Mouse (Mus musculus): ENCODE data around the gene Olfr1141. TPM values are rescaled to one million over a fixed set of nuclear protein-coding genes. Genes with fewer than 3 reads are reported as not detected.

Olfr1141 gene
- not detected in 2 replicates for polyA plus RNA-seq (2014; fragmentation: Nextera tagmentation; extraction: Ambion mirVana)

- no peak within 1 kb of the TSS for H3K27ac ChIP-seq (replicated peaks; ENCODE audit: low read depth, low read length)
- no peak for ATAC-seq (ENCODE audit: low read depth)
These were observed at the start of gene Olfr1141 for GRCm38 (mm10) chr2:87753891-87754290. Olfr1141 (minus strand) TSS chr2:87753991.

DNA sequence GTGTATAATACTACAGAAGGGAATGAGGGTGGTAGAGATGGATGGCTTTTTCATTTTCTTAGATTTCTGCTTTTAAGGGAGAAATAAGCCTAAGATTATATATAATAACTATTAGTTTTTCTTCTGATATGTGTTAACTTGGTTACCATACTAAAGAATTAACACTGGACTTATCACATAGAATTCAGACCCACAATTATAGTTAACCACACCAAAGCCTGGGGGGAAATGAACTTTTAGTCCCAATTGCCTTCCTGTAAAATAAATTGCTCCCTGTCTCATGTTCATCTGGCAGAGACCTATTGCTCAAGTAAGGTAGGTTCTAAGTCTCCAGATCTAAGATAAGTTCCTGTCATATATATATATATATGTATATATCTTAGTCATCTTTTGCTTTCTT, 46.5 kb upstream of the Olfr1141 start, which contains the start of gene Olfr1143:
Gene Olfr1143, plus strand, starts transcription at position 301 of the 400 bp plus-strand sequence.
- no peak for DNase-seq (ENCODE audit: low spot score)
- H3K27ac ChIP-seq (replicated peaks; ENCODE audit: low read depth, low read length): no peak within 1 kb of the TSS
- no peaks in the 10 kb centered on the region for H3K4me1 ChIP-seq (ENCODE audit: control insufficient read depth, insufficient read depth, low read length)
- H3K4me3 ChIP-seq (ENCODE audit: low read depth, low read length): no peak within 1 kb of the TSS
- H3K36me3 ChIP-seq (ENCODE audit: control insufficient read depth, insufficient read depth, low read length): no peaks in the 10 kb centered on the region
- ATAC-seq (ENCODE audit: low read depth): no peak
- no peaks in the 10 kb centered on the region for H3K9me3 ChIP-seq (ENCODE audit: control insufficient read depth, low read length)
- H3K4me2 ChIP-seq (ENCODE audit: low read depth, low read length): no peak within 1 kb of the TSS
- H3K27me3 ChIP-seq (replicated peaks; ENCODE audit: control insufficient read depth, insufficient read depth, low read length): no peaks in the 10 kb centered on the region
- H3K9ac ChIP-seq (ENCODE audit: low read depth, low read length): no peak within 1 kb of the TSS

More at GRCm38 (mm10) chr2:87753891-87754290, at the start of gene Olfr1141:
- H3K4me3 ChIP-seq (ENCODE audit: low read depth, low read length): no peak within 1 kb of the TSS
- 79% methylated on average over 1 of the region's 1 CpGs for WGBS
- H3K9ac ChIP-seq (ENCODE audit: low read depth, low read length): no peak within 1 kb of the TSS
- H3K4me1 ChIP-seq (ENCODE audit: control insufficient read depth, insufficient read depth, low read length): no peaks in the 10 kb centered on the region
- H3K4me2 ChIP-seq (ENCODE audit: low read depth, low read length): no peak within 1 kb of the TSS
- no peak for DNase-seq (ENCODE audit: low spot score)
- no peaks in the 10 kb centered on the region for H3K36me3 ChIP-seq (ENCODE audit: control insufficient read depth, insufficient read depth, low read length)
- no peaks in the 10 kb centered on the region for H3K27me3 ChIP-seq (replicated peaks; ENCODE audit: control insufficient read depth, insufficient read depth, low read length)
- no peaks in the 10 kb centered on the region for H3K9me3 ChIP-seq (ENCODE audit: control insufficient read depth, low read length)

DNA sequence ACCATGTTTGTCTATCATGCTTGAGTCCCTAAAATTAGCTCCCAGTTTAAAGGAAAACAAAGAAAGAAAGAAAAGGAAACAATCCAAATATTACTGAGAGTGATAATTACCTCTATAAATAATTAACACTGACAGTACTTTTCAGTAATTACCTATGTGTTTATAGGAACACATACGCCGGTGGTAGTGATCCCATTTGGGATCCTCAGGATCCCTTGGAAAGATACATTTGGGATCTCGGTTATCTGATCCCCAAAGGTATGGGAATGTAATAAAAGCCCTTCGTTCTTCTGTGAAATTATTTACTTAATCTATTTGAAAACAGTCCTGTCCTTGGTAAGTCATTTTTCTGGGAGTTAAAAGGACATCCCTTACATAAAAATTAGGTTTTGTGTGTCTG, 25.4 kb upstream of the Olfr1141 start, which contains the start of gene Olfr152:
Gene Olfr152, plus strand, starts transcription at position 301 of the 400 bp plus-strand sequence.
- H3K4me3 ChIP-seq (ENCODE audit: low read depth, low read length): no peak within 1 kb of the TSS
- H3K27ac ChIP-seq (replicated peaks; ENCODE audit: low read depth, low read length): no peak within 1 kb of the TSS
- H3K4me2 ChIP-seq (ENCODE audit: low read depth, low read length): no peak within 1 kb of the TSS
- DNase-seq (ENCODE audit: low spot score) (no peak), ATAC-seq (ENCODE audit: low read depth) (no peak)
- H3K9me3 ChIP-seq (ENCODE audit: control insufficient read depth, low read length): no peaks in the 10 kb centered on the region
- no peaks in the 10 kb centered on the region for H3K36me3 ChIP-seq (ENCODE audit: control insufficient read depth, insufficient read depth, low read length)
- WGBS: 75% methylated on average over 4 of the region's 4 CpGs
- no peaks in the 10 kb centered on the region for H3K4me1 ChIP-seq (ENCODE audit: control insufficient read depth, insufficient read depth, low read length)
- H3K9ac ChIP-seq (ENCODE audit: low read depth, low read length): no peak within 1 kb of the TSS
- H3K27me3 ChIP-seq (replicated peaks; ENCODE audit: control insufficient read depth, insufficient read depth, low read length): no peaks in the 10 kb centered on the region

DNA sequence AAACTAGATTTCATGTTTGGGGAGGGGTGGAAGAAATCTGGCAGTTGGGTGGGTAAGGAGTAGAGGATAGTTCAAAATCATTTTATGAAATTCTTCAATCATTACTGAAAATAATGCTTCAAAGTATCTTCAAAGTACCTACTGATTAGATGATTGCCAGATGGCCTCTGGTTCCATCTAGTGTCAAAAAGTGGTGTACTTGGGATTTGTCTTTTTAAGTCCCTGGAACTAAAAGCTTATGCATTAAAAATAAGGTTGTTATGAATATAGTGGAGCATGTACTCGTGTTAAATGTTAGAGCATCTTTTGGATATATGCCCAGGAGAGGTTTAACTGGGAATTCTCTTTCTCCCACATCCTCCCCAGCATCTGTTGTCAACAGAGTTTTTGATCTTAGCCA, 22.4 kb upstream of the Olfr1141 start:
- H3K27ac ChIP-seq (replicated peaks; ENCODE audit: low read depth, low read length): no peak overlapping the region
- H3K9me3 ChIP-seq (ENCODE audit: control insufficient read depth, low read length): no peaks in the 10 kb centered on the region
- no peak overlapping the region for H3K9ac ChIP-seq (ENCODE audit: low read depth, low read length)
- H3K4me1 ChIP-seq (ENCODE audit: control insufficient read depth, insufficient read depth, low read length): no peaks in the 10 kb centered on the region
- no peak overlapping the region for H3K4me2 ChIP-seq (ENCODE audit: low read depth, low read length)
- H3K4me3 ChIP-seq (ENCODE audit: low read depth, low read length): no peak overlapping the region
- no peak for ATAC-seq (ENCODE audit: low read depth)
- 52% methylated on average over 1 of the region's 1 CpGs for WGBS
- H3K36me3 ChIP-seq (ENCODE audit: control insufficient read depth, insufficient read depth, low read length): no peaks in the 10 kb centered on the region
- DNase-seq (ENCODE audit: low spot score): no peak
- H3K27me3 ChIP-seq (replicated peaks; ENCODE audit: control insufficient read depth, insufficient read depth, low read length): no peaks in the 10 kb centered on the region

DNA sequence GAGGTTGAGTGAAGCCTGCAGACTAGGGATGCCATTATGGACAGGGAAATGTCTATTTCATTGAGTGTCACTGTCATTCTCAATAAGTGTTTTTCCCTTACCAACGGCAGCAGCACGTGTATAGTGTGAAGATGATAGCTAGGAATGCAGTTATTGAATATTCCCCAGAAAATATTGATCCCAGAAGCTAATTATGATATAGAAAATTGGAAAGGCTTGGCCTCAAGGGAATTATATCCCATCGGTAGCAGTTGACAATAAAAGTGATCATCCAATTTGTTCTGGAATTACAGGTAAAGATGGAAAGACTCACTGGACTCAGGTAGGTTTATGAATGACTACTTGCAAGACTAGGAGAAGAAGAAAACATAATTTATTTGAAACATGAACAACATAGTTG, 10.3 kb downstream of the Olfr1141 start, which contains the start of gene Olfr1140:
Gene Olfr1140, plus strand, starts transcription at position 301 of the 400 bp plus-strand sequence.
- Histone ChIP-seq H3K27me3 (replicated peaks; ENCODE audit: control insufficient read depth, insufficient read depth, low read length) (no peaks in the 10 kb centered on the region), H3K4me2 (ENCODE audit: low read depth, low read length) (no peak within 1 kb of the TSS), H3K27ac (replicated peaks; ENCODE audit: low read depth, low read length) (no peak within 1 kb of the TSS), H3K9ac (ENCODE audit: low read depth, low read length) (no peak within 1 kb of the TSS), H3K36me3 (ENCODE audit: control insufficient read depth, insufficient read depth, low read length) (no peaks in the 10 kb centered on the region), H3K4me3 (ENCODE audit: low read depth, low read length) (no peak within 1 kb of the TSS), H3K4me1 (ENCODE audit: control insufficient read depth, insufficient read depth, low read length) (no peaks in the 10 kb centered on the region), H3K9me3 (ENCODE audit: control insufficient read depth, low read length) (no peaks in the 10 kb centered on the region)
- ATAC-seq (ENCODE audit: low read depth) (no peak), DNase-seq (ENCODE audit: low spot score) (no peak)
- 74% methylated on average over 3 of the region's 3 CpGs for WGBS

GRCm38 (mm10) chr2:87739878-87740277, 13.9 kb downstream of the Olfr1141 start, which contains the start of gene Olfr1138:
Olfr1138 (minus strand) TSS chr2:87739978.
- H3K27me3 ChIP-seq (replicated peaks; ENCODE audit: control insufficient read depth, insufficient read depth, low read length): no peaks in the 10 kb centered on the region
- no peak within 1 kb of the TSS for H3K4me3 ChIP-seq (ENCODE audit: low read depth, low read length)
- H3K27ac ChIP-seq (replicated peaks; ENCODE audit: low read depth, low read length): no peak within 1 kb of the TSS
- no peak within 1 kb of the TSS for H3K4me2 ChIP-seq (ENCODE audit: low read depth, low read length)
- 77% methylated on average over 1 of the region's 1 CpGs for WGBS
- H3K4me1 ChIP-seq (ENCODE audit: control insufficient read depth, insufficient read depth, low read length): no peaks in the 10 kb centered on the region
- no peak within 1 kb of the TSS for H3K9ac ChIP-seq (ENCODE audit: low read depth, low read length)
- DNase-seq (ENCODE audit: low spot score) (no peak), ATAC-seq (ENCODE audit: low read depth) (no peak)
- H3K36me3 ChIP-seq (ENCODE audit: control insufficient read depth, insufficient read depth, low read length): no peaks in the 10 kb centered on the region
- H3K9me3 ChIP-seq (ENCODE audit: control insufficient read depth, low read length): no peaks in the 10 kb centered on the region

DNA sequence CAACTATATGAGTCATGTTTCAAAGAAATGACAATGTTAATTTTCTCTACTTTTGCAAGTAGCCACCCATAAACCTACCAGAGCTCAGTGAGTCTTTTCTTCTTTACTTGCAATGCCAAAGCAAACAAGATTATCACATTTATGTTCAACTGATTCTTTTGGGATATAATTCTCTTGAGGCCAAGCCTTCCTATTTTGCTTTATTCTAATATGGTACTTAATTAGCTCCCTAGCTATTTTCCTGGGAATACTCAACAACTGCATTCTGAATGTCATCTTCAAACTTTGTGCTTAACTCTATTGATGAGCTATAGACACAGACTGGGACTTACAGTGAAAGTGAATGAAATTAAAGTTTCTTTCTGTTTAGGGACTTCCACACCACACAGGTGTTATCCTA, 40.7 kb downstream of the Olfr1141 start, which contains the start of gene Olfr1137:
Gene Olfr1137, minus strand, starts transcription at position 101 of the 400 bp plus-strand sequence.
- no peak within 1 kb of the TSS for H3K27ac ChIP-seq (replicated peaks; ENCODE audit: low read depth, low read length)
- no peaks in the 10 kb centered on the region for H3K36me3 ChIP-seq (ENCODE audit: control insufficient read depth, insufficient read depth, low read length)
- H3K27me3 ChIP-seq (replicated peaks; ENCODE audit: control insufficient read depth, insufficient read depth, low read length): no peaks in the 10 kb centered on the region
- H3K9ac ChIP-seq (ENCODE audit: low read depth, low read length): no peak within 1 kb of the TSS
- H3K4me1 ChIP-seq (ENCODE audit: control insufficient read depth, insufficient read depth, low read length): no peaks in the 10 kb centered on the region
- H3K4me3 ChIP-seq (ENCODE audit: low read depth, low read length): no peak within 1 kb of the TSS
- DNase-seq (ENCODE audit: low spot score) (no peak), ATAC-seq (ENCODE audit: low read depth) (no peak)
- H3K4me2 ChIP-seq (ENCODE audit: low read depth, low read length): no peak within 1 kb of the TSS
- H3K9me3 ChIP-seq (ENCODE audit: control insufficient read depth, low read length): no peaks in the 10 kb centered on the region

Other genes starting within 250 kb of the Olfr1141 start
- not detected in 2 replicates for gene Pramel6, start 247.4 kb downstream of the Olfr1141 start, polyA plus RNA-seq (2014; fragmentation: Nextera tagmentation; extraction: Ambion mirVana)
- gene Olfr153, start 222.2 kb downstream of the Olfr1141 start, polyA plus RNA-seq (2014; fragmentation: Nextera tagmentation; extraction: Ambion mirVana): not detected in 2 replicates
- not detected in 2 replicates for gene Olfr1128, start 208.4 kb downstream of the Olfr1141 start, polyA plus RNA-seq (2014; fragmentation: Nextera tagmentation; extraction: Ambion mirVana)
- gene Olfr1129, start 180.1 kb downstream of the Olfr1141 start, polyA plus RNA-seq (2014; fragmentation: Nextera tagmentation; extraction: Ambion mirVana): not detected in 2 replicates
- not detected in 2 replicates for gene Olfr1130, start 147.8 kb downstream of the Olfr1141 start, polyA plus RNA-seq (2014; fragmentation: Nextera tagmentation; extraction: Ambion mirVana)
- not detected in 2 replicates for gene Olfr1131, start 126.9 kb downstream of the Olfr1141 start, polyA plus RNA-seq (2014; fragmentation: Nextera tagmentation; extraction: Ambion mirVana)
- not detected in 2 replicates for gene Olfr1132, start 116.5 kb downstream of the Olfr1141 start, polyA plus RNA-seq (2014; fragmentation: Nextera tagmentation; extraction: Ambion mirVana)
- 0.29 TPM in 1 of 2 replicates, not detected in the other for gene Olfr1133, start 106.6 kb downstream of the Olfr1141 start, polyA plus RNA-seq (2014; fragmentation: Nextera tagmentation; extraction: Ambion mirVana)
- gene Olfr1134, start 95.5 kb downstream of the Olfr1141 start, polyA plus RNA-seq (2014; fragmentation: Nextera tagmentation; extraction: Ambion mirVana): not detected in 2 replicates
- gene Olfr1135, start 80.3 kb downstream of the Olfr1141 start, polyA plus RNA-seq (2014; fragmentation: Nextera tagmentation; extraction: Ambion mirVana): not detected in 2 replicates
- not detected in 2 replicates for gene Olfr1136, start 60.0 kb downstream of the Olfr1141 start, polyA plus RNA-seq (2014; fragmentation: Nextera tagmentation; extraction: Ambion mirVana)
- not detected in 2 replicates for gene Olfr1137, start 40.8 kb downstream of the Olfr1141 start, polyA plus RNA-seq (2014; fragmentation: Nextera tagmentation; extraction: Ambion mirVana)
- not detected in 2 replicates for gene Olfr1138, start 14.0 kb downstream of the Olfr1141 start, polyA plus RNA-seq (2014; fragmentation: Nextera tagmentation; extraction: Ambion mirVana)
- not detected in 2 replicates for gene Olfr1140, start 10.2 kb downstream of the Olfr1141 start, polyA plus RNA-seq (2014; fragmentation: Nextera tagmentation; extraction: Ambion mirVana)
- gene Olfr152, start 25.5 kb upstream of the Olfr1141 start, polyA plus RNA-seq (2014; fragmentation: Nextera tagmentation; extraction: Ambion mirVana): not detected in 2 replicates
- 0.18 TPM in 1 of 2 replicates, not detected in the other for gene Olfr1143, start 46.6 kb upstream of the Olfr1141 start, polyA plus RNA-seq (2014; fragmentation: Nextera tagmentation; extraction: Ambion mirVana)
- not detected in 2 replicates for gene Olfr1145, start 55.8 kb upstream of the Olfr1141 start, polyA plus RNA-seq (2014; fragmentation: Nextera tagmentation; extraction: Ambion mirVana)
- gene Olfr1148, start 76.5 kb upstream of the Olfr1141 start, polyA plus RNA-seq (2014; fragmentation: Nextera tagmentation; extraction: Ambion mirVana): not detected in 2 replicates
- gene Olfr1150-ps1, start 90.0 kb upstream of the Olfr1141 start, polyA plus RNA-seq (2014; fragmentation: Nextera tagmentation; extraction: Ambion mirVana): not detected in 2 replicates
- not detected in 2 replicates for gene Olfr1151, start 101.9 kb upstream of the Olfr1141 start, polyA plus RNA-seq (2014; fragmentation: Nextera tagmentation; extraction: Ambion mirVana)
- gene Olfr1152, start 112.5 kb upstream of the Olfr1141 start, polyA plus RNA-seq (2014; fragmentation: Nextera tagmentation; extraction: Ambion mirVana): 0.06 TPM in 1 of 2 replicates, not detected in the other
- gene Olfr1153, start 141.0 kb upstream of the Olfr1141 start, polyA plus RNA-seq (2014; fragmentation: Nextera tagmentation; extraction: Ambion mirVana): 0.11 TPM in 1 of 2 replicates, not detected in the other
- gene Olfr1154, start 151.2 kb upstream of the Olfr1141 start, polyA plus RNA-seq (2014; fragmentation: Nextera tagmentation; extraction: Ambion mirVana): not detected in 2 replicates
- gene Olfr1155, start 191.1 kb upstream of the Olfr1141 start, polyA plus RNA-seq (2014; fragmentation: Nextera tagmentation; extraction: Ambion mirVana): not detected in 2 replicates
- gene Olfr1156, start 199.1 kb upstream of the Olfr1141 start, polyA plus RNA-seq (2014; fragmentation: Nextera tagmentation; extraction: Ambion mirVana): 0.11 TPM in 1 of 2 replicates, not detected in the other
- gene Olfr1157, start 214.3 kb upstream of the Olfr1141 start, polyA plus RNA-seq (2014; fragmentation: Nextera tagmentation; extraction: Ambion mirVana): not detected in 2 replicates
- gene Olfr74, start 220.7 kb upstream of the Olfr1141 start, polyA plus RNA-seq (2014; fragmentation: Nextera tagmentation; extraction: Ambion mirVana): not detected in 2 replicates
- gene Olfr1158, start 236.1 kb upstream of the Olfr1141 start, polyA plus RNA-seq (2014; fragmentation: Nextera tagmentation; extraction: Ambion mirVana): not detected in 2 replicates